Mouse (Mus musculus) subcutaneous adipose tissue, adult 2 months (tissue): Measurements from ENCODE around the gene S100a3. TPM values are rescaled to one million over a fixed set of nuclear protein-coding genes. Genes with fewer than 3 reads are reported as not detected.

ENCODE experiments used
- polyA plus RNA-seq: library from polyadenylated mRNA; depleted of rRNA; stranded (reverse); fragments of >200 nt; gene quantifications from 2 replicates; pipeline ENCODE4 v1.2.3, GENCODE M21; 2012; ENCODE audit warnings: low replicate concordance; rRNA removed

S100a3 gene
- polyA plus RNA-seq, result 0.91 and 1.5 TPM in 2 replicates

DNA sequence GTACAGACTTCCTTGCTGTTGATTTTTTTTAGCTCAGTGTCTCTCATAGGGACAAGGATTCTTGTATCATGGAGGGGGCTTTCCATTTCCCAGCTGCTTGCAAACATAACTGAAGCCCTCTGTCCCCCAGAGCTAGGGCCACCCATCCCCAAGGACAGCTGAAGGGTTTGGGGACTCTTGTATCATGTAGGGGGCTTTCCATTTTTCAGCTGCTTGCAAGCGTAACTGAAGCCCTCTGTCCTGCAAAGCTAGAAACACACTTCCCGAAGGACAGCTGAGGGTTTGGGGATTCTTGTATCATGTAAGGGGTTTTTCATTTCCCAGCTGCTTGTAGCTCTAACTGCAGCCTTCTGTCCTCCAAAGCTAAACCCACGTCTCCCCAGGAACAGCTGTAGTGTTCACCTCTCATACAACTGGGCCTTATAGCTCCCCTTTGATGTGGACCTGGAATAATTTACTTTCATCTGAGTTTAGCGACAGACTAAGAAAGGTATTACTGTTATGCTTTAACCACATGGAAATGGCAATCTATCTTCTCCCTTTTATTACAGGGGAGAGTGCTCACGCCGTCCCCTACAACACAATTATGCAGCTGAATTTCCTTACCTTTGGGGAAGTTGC, at the start of gene S100a3:
TSS of gene S100a3 (plus strand) at position 571 of the 621 bp plus-strand sequence.

DNA sequence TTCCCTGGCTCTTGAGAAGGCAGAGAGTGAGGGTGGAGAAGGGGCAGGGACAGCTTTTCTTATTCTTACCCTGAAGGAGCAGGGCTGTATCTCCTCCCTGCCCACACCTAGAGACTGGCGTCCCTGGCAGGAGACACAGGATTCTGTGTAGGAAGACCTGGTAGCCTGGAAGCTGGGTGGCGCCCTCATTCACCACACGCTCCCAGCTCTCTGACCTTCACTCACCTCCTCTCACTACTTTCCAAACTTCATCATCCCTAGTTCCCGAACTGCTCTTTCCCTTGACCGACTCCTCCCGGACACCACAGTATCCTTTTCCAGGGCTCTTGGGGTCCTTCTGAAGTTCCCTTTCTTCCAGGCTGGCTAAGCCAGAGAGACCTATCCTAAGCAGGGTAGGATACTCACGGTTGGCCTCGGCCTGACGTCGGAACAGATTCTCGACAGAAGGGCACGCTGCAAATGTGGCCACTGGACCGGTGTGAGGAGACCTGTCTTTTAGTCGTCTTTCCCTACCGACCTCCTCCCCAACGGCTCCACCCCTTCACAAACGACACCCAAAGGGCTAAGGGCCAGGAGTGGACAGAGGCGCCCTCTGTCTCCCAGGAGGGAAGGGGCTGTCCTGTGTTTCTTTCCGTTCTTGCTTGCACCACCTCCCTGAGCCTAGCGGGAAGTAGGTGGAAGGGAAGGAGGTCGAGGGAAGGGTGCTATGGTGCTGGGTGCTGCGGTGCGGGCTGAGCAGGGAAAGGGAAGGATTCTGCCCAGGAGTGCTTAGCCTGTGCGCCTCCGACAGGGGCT, 46.4 kb upstream of the S100a3 start, which contains the start of the genes S100a1 and S100a13:
TSS of gene S100a1 (minus strand) at position 597 of the 795 bp plus-strand sequence.
TSS of gene S100a13 (plus strand) at position 640 of the 795 bp plus-strand sequence.

DNA sequence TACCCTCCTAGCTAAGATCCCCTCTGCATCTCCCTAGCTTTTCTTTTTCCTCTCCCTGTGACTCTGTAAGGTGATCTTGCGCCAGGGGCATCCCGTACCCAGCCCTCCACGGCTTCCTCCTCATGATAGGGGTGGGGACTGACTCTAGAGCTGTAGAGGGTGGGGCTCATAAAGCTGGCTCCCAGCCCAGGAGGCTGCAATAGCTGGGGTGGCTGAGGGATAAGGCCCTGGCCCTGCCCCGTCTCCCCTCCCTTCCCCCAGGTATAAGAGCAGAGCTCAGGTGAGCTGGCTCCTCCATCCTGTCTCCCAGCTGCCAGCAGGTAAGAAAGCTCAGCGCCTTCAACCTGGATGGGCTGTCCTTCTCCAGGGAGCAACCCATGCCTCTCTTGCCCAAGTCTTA, 33.8 kb upstream of the S100a3 start, which contains the start of gene S100a14:
TSS of gene S100a14 (plus strand) at position 277 of the 400 bp plus-strand sequence.

DNA sequence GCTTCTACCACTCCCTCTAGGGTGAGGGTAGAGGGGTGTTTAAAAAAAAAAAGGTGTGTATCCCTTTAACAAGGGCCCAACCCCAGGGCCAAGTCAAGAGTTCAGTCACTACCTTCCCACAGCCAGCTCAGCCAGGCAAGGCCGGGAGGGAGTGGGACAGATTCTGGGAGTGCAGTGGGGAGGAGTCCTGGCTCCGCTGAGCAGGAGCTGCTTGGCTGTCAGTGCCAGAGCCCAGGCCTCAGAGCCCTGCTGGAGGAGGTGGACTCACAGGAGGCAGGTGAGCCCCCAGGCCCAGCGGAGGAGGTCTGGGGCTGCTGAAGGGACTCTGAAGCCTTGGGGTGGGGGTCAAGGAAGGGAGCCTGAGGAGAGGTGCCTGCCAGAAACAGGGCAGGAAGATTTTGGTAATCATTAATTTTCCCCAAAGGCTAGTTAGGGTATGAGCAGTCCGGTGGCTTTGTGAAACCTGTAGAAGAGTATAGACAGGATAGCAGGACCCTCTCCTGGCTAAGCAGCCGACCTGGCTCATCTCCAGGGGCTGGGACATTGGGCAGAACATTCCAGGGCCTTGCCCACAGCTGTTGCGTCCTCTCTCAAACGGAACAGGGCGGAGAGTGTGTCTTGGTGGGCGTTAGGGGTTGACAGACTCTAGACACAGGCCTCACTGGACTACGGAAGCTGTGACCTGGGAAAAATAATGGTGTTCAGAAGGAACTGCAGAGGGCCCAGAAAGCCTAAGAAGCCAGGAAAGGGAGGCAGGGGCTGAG, 23.1 kb upstream of the S100a3 start, which contains the start of gene S100a16:
TSS of gene S100a16 (plus strand) at position 114 of the 764 bp plus-strand sequence.

DNA sequence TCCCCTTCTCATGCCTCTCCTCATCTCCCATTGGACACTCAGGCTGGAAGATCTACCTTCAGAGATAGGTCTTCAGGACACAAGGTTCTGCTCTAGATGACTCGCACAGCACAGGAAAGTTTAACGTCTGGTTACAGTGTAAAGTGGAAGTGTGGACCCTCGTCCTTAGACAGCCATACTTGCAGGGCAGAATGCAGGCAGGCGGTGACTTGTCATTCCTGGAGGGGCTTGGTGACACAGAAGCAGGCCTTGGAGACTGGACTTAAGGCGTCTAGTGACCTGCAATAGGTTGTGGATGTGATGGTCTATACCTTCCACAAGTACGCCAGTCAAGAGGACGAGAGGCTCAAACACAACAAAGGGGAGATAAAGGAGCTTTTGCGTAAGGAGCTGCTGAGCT, 29.6 kb downstream of the S100a3 start, which contains the start of gene S100a2:
TSS of gene S100a2 (plus strand) at position 301 of the 400 bp plus-strand sequence.

DNA sequence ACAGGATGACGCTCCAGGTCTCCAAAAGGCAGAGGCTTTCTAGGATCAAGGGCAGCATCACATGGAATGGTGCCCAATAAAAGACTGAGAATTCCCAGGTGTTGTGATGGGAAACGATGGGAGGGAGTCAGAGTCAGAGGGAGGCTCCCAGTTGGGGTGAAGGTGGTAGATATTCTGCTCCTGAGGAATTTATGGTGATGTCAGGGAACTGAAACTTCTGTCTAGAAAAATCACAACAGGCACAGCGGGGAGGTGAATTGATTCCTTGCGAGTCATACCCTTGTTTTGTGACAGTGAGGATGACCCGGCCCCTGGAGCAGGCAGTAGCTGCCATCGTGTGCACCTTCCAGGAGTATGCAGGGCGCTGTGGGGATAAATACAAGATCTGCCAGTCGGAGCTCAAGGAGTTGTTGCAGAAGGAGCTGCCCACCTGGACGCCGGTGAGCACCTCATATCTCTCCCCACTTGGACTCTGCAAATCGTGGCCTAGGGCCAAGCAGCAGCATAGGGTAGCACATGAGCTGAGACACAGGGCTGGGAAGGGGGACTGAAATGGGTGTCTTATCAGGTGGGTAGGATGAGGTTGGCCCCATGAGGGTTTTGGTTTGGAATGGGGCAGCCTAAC, 41.2 kb downstream of the S100a3 start, which contains the start of gene Gm42674:
TSS of gene Gm42674 (plus strand) at position 419 of the 625 bp plus-strand sequence.

DNA sequence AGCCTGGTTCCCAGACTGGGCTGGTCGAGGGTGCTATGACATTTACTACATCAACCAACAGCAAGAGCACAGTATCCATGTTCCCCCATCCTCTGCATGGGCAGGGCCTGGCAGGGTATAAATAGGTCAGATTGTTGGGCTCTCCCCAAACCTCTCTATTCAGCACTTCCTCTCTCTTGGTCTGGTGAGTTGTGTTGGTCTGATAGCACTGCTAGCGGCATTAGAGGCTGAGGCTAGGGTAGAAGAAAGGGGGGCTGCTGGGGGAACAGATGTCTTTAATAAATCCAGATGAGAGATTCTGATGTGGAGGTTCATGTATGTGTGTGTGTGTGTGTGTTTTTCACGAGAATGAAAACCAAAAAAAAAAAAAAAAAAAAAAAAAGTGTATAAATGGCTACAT, 43.2 kb downstream of the S100a3 start, which contains the start of gene S100a4:
TSS of gene S100a4 (plus strand) at position 149 of the 400 bp plus-strand sequence.

DNA sequence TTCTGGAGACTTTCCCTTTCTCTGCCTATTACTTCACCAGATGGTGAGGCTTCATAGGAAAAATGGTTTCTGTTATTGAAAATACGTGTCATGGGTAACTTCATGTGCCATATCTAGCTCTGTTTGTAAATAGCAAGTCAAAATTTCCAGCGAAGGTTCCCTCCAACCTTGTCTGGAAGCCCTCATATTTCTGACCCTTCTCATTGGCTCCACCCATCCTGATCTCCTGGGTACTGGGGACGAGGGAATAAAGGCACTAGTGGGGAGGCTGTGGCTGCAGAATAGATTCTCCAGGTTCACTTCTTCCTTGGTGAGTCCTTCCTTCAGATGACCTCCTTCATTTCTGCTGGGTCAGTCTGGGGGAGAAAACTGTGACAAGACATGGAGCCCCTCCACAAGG, 47.8 kb downstream of the S100a3 start, which contains the start of gene S100a5:
TSS of gene S100a5 (plus strand) at position 301 of the 400 bp plus-strand sequence.

DNA sequence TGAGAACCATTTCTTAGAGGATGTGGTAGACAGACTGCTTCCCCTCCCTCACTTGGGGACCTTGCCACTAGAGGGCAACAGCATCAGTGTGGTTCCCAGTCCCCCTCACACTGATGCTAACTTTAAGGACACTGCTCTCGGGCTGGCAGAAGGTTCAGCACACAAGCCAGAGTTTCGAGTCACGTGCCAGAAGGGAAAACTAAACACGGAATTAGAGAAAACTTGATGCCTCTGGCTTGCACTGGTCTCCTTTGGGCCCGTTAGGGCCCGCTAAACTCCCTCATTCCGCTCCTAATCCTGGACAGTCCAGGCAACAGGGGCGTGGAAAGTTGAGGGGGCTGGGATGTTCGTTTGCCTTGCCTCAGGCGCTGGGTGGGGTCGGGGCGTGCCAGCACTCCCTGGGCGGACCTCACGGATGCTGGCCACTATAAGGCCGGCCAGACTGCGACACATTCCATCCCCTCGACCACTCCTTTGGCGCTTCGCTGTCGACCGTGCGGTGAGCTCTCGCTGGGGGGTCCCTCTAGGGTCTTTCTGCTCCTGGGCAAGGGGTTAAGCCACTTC, 52.4 kb downstream of the S100a3 start, which contains the start of gene S100a6:
TSS of gene S100a6 (plus strand) at position 155 of the 564 bp plus-strand sequence.

Other genes with a start within 250 kb of the S100a3 start
- 17.7 and 47.6 TPM in 2 replicates for gene Slc27a3, start 170.6 kb upstream of the S100a3 start, polyA plus RNA-seq
- 30.1 and 42.9 TPM in 2 replicates for gene Ints3, start 127.0 kb upstream of the S100a3 start, polyA plus RNA-seq
- 104 and 143 TPM in 2 replicates for gene Npr1, start 94.7 kb upstream of the S100a3 start, polyA plus RNA-seq
- gene Ilf2, start 84.5 kb upstream of the S100a3 start, polyA plus RNA-seq, result 21.6 and 39.3 TPM in 2 replicates
- 45.0 and 49.4 TPM in 2 replicates for gene Snapin, start 69.5 kb upstream of the S100a3 start, polyA plus RNA-seq
- 31.3 and 57.5 TPM in 2 replicates for gene Chtop, start 51.1 kb upstream of the S100a3 start, polyA plus RNA-seq
- 163 and 272 TPM in 2 replicates for gene S100a1, start 46.2 kb upstream of the S100a3 start, polyA plus RNA-seq
- 81.9 and 200 TPM in 2 replicates for gene S100a13, start 46.1 kb upstream of the S100a3 start, polyA plus RNA-seq
- 0.44 and 0.63 TPM in 2 replicates for gene S100a14, start 33.7 kb upstream of the S100a3 start, polyA plus RNA-seq
- gene S100a16, start 23.3 kb upstream of the S100a3 start, polyA plus RNA-seq, result 177 and 190 TPM in 2 replicates
- not detected in 2 replicates for gene S100a2, start 29.7 kb downstream of the S100a3 start, polyA plus RNA-seq
- gene Gm42674, start 41.3 kb downstream of the S100a3 start, polyA plus RNA-seq, result not detected in 2 replicates
- 33.3 and 67.9 TPM in 2 replicates for gene S100a4, start 43.2 kb downstream of the S100a3 start, polyA plus RNA-seq
- gene S100a5, start 47.9 kb downstream of the S100a3 start, polyA plus RNA-seq, result not detected in 2 replicates
- gene S100a6, start 52.3 kb downstream of the S100a3 start, polyA plus RNA-seq, result 547 and 573 TPM in 2 replicates
- gene S100a7a, start 93.4 kb downstream of the S100a3 start, polyA plus RNA-seq, result 0.90 and 2.8 TPM in 2 replicates
- gene S100a8, start 108.4 kb downstream of the S100a3 start, polyA plus RNA-seq, result 4.7 and 4.8 TPM in 2 replicates
- 0.63 and 3.0 TPM in 2 replicates for gene S100a9, start 135.1 kb downstream of the S100a3 start, polyA plus RNA-seq
- 0.08 TPM in 1 of 2 replicates, not detected in the other for gene Pglyrp4, start 166.3 kb downstream of the S100a3 start, polyA plus RNA-seq
- gene Gm5849, start 217.3 kb downstream of the S100a3 start, polyA plus RNA-seq, result not detected in 2 replicates